Mouse (Mus musculus): ENCODE data around the gene Cerk.
"Not testable (repeated sequence)": the region's sequence is repeated elsewhere in the genome, so short reads cannot be mapped to it uniquely, and the experiment has no call there.

Gene Cerk

DNA sequence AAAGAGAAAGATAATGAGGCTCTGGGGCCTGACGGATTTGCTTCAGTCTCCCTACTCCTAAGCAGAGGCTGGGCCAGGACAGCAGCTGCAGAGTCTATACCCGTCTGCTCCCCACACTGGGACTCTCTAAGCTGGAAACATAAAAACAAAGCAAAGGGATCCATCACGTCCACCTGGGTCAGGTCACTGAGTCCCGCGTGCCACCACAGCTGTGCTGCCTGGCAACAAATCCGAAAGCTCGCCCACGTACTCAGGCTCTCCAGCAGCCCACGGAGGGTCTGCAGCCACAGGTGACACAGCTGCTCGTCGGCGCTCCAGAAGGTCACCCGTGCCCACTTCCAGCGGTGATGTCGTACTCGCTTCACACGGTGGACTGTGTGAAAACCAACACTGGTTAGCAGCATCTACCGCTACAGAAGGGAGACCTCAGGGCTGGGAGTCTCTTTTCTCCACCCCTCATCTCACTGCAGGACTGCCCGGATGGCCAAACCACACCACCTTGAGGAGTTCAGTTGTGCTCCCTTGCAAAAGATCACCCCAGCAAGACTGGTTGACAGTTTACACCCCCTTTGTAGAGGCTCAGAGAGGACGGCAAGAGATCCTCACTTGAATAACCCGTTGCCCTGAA is 21.1 kb downstream of the Cerk start:
- DNase-seq (ENCODE audit: low spot score in 2 of 2), result no peak

DNA sequence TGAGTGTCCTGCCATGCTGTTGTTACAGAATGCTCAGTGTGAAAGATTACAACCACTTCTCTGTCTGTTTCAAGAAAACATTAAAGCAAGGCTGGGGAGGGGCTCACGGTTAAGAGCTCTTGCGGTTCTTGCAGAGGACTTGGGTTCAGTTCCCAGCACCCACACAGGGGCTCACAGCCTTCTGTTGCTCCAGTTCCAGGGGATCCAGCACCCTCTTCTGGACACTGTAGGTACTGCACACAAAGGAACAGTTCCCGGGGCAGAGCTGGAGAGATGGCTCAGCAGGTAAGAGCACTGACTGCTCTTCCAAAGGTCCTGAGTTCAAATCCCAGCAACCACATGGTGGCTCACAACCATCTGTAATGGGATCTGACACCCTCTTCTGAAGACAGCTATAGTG is 24.1 kb downstream of the Cerk start:
- DNase-seq (ENCODE audit: low spot score in 2 of 2), result not testable (repeated sequence)

- no peak for DNase-seq (ENCODE audit: low spot score in 2 of 2)
These were observed 25.0 kb downstream of the Cerk start for GRCm38 (mm10) chr15:86160906-86161305.

DNA sequence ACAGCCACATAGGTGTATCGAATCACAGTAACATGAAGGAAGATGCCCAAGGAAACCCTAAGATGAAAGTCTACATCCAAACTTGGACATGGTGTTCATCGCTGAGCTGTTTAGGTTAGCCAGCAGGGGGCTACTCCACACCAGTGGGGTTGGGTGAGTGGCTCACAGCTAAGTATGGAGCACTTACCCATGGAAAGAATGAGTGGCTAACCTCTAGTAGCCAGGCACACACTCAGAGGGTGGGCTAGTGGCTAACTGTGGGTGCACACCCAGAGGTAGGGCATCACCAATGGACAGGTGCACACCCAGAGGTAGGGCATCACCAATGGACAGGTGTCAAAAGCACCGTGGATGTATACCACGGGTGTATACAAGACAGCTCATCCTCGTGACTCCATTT is 26.2 kb downstream of the Cerk start:
- no peak for DNase-seq (ENCODE audit: low spot score in 2 of 2)

- DNase-seq (ENCODE audit: low spot score in 2 of 2), result no peak
These were observed 26.8 kb downstream of the Cerk start for GRCm38 (mm10) chr15:86159093-86159492.

- no peak for DNase-seq (ENCODE audit: low spot score in 2 of 2)
These were observed 29.4 kb downstream of the Cerk start for GRCm38 (mm10) chr15:86156492-86156891.

- DNase-seq (ENCODE audit: low spot score in 2 of 2), result no peak
These were observed 32.4 kb downstream of the Cerk start for GRCm38 (mm10) chr15:86153481-86153960.

GRCm38 (mm10) chr15:86150593-86150992 is 35.3 kb downstream of the Cerk start:
- DNase-seq (ENCODE audit: low spot score in 2 of 2), result no peak

GRCm38 (mm10) chr15:86146922-86147321 is 39.0 kb downstream of the Cerk start:
- DNase-seq (ENCODE audit: low spot score in 2 of 2), result no peak

- DNase-seq (ENCODE audit: low spot score in 2 of 2), result no peak
These were observed 40.9 kb downstream of the Cerk start for GRCm38 (mm10) chr15:86145046-86145445.

GRCm38 (mm10) chr15:86144577-86144976 is 41.4 kb downstream of the Cerk start:
- DNase-seq (ENCODE audit: low spot score in 2 of 2), result no peak

- DNase-seq (ENCODE audit: low spot score in 2 of 2), result no peak
These were observed 45.6 kb downstream of the Cerk start for GRCm38 (mm10) chr15:86140323-86140722.

GRCm38 (mm10) chr15:86137638-86138037 is 48.3 kb downstream of the Cerk start:
- no peak for DNase-seq (ENCODE audit: low spot score in 2 of 2)

GRCm38 (mm10) chr15:86134941-86135783 is 50.8 kb downstream of the Cerk start:
- DNase-seq (ENCODE audit: low spot score in 2 of 2), result peak; percentile 87

DNA sequence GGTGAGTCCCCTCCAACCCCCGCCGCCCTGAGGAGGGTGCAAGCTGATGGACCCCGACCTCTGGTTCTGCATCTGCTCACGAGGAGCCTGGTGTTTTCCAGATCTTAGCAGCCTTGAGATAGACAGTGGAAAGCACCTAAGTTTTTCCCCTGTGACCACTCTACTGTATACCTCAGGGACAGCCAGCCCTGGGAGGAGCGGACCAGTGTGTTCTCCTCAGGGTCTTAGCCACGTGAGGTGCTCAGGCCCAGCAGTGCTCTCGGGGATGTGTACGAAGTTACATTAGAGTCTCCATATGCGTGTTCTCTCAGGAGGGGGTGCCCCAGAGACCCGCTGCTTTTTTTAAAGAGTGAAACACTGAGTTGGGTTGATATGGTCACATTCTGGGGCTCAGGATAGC is 55.3 kb downstream of the Cerk start:
- DNase-seq (ENCODE audit: low spot score in 2 of 2), result no peak

DNA sequence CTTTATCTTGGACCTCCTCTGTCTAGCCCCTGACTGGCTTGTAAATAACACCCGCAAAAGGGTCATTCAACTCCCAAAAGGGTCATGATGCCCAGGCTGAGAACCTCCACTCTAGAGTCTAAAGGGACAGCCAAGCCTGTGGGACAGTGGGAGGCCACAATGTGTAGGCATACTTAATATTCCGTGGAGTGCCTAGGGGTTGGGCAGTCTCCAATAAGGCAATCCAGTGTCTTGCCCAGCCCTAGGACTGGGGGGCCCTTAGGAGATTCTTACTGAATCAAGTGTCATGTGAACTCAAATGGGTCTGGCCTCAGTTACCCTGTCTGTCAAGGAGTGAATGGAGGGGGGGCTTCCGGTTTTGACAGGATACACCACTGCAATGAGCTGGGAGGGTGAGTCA is 56.9 kb downstream of the Cerk start:
- DNase-seq (ENCODE audit: low spot score in 2 of 2), result no peak

GRCm38 (mm10) chr15:86124359-86124758 is 61.6 kb downstream of the Cerk start:
- peak; percentile 58 to 74 for DNase-seq (ENCODE audit: low spot score in 2 of 2)

DNA sequence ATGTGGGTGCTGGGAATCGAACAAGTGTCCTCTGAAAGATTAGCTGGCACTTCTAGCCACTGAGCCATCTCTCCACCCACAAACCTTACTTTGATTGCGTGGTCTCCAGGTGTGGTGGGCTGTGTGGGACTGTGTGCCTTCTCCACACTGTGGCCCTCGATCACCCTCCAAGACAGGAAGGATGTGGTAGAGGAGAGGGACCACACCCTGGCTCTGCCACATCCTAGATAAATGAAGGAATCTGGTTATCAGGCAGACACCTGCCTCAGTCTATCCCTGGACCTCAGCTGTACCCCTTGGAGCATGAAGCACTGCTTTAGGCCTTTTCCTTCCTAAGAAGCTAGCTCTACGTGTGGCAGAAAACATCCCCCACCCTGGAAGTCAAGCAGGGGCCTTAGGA is 62.5 kb downstream of the Cerk start:
- DNase-seq (ENCODE audit: low spot score in 2 of 2), result no peak

DNA sequence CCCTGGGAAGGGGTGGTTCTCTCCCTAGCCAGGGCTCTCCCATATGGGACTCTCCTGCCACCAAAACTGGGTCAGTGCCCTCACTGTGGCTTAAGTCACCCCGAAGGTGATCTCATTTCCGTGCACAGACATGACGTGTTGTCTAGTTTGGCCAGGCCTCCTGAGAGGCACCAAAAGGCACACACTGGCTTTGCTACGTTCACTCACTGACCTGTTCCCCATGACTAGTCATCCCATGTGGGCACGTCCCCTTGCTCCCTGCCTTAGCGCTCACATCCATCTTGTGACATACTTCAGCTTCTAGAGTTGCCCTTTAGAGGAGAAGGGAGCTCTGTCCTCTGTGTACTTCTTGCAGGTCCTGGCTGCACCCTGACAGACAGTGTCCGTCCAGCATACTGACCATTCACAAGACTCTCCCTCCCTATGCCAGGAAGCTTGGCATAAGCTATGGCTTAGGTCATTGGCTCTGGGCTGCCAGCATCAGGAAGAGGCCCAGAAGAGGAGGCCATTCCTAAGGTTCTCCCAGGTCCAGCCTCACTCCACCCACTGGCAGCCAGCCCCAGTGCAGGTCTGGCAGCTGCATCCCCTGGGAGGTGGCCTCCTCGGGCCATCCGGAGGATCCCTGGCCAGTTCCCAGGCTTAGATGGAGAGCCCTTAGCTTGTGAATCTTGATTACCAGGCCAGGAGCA is 63.5 kb downstream of the Cerk start:
- DNase-seq (ENCODE audit: low spot score in 2 of 2), result peak in 1 of 2 experiments; percentile 47

GRCm38 (mm10) chr15:86119186-86119585 is 66.8 kb downstream of the Cerk start:
- DNase-seq (ENCODE audit: low spot score in 2 of 2), result no peak

GRCm38 (mm10) chr15:86117115-86118100 is 68.5 kb downstream of the Cerk start:
- DNase-seq (ENCODE audit: low spot score in 2 of 2), result no peak
